Mouse (Mus musculus): ENCODE data around the gene Trappc12. TPM values are rescaled to one million over a fixed set of nuclear protein-coding genes. Genes with fewer than 3 reads are reported as not detected.
A peak's percentile ranks its signal among the peaks of the same experiment; 100 is the strongest.
"Not testable (repeated sequence)": the region's sequence is repeated elsewhere in the genome, so short reads cannot be mapped to it uniquely, and the experiment has no call there.

The Trappc12 gene
- polyA plus RNA-seq, 1 experiment from 2014 or later = 45.8 TPM

DNA sequence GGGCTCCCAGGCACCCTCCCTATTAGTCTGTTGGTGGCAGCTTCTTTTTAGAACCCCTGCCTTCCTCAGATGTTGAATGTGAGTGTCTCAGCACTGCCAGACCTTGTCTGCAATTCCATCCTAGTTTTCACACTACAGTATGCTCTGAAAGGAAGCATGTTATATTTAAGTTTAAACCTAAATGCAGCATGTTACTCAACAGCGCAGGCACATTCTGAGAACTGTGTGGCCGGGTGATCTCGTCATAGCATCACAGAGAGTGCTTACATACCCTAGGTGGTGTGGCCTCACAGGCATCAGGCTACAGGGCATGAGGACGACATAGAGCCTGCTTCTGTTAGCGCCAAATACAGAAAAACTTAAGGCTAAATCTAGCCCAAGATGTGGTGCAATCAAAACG, 25.4 kb upstream of the Trappc12 start:
- Histone ChIP-seq H3K9ac (replicated peaks) (no peak overlapping the region), H3K4me2 (replicated peaks) (no peak overlapping the region), H3K36me3 (peaks cover 3% of the 10 kb centered on the region; the same call in 1 of the 2 replicates), H3K27ac (replicated peaks) (no peak overlapping the region), H3K9me3 (no peaks in the 10 kb centered on the region), H3K4me3 (no peak overlapping the region), H3K27me3 (no peaks in the 10 kb centered on the region), H3K4me1 (peaks cover 12% of the 10 kb centered on the region; the same call in 1 of the 2 replicates)
- ATAC-seq (ENCODE audit: low FRiP score, low read depth) = no peak
- WGBS = 89% methylated on average over 6 of the region's 6 CpGs

GRCm38 (mm10) chr12:28775120-28775519, 24.8 kb upstream of the Trappc12 start:
- H3K4me2 ChIP-seq (replicated peaks) = no peak overlapping the region
- H3K4me3 ChIP-seq = no peak overlapping the region
- no peak for ATAC-seq (ENCODE audit: low FRiP score, low read depth)
- WGBS = 41% methylated on average over 8 of the region's 8 CpGs
- peaks cover 3% of the 10 kb centered on the region; the same call in 1 of the 2 replicates for H3K36me3 ChIP-seq
- no peaks in the 10 kb centered on the region for H3K9me3 ChIP-seq
- H3K4me1 ChIP-seq = peaks cover 12% of the 10 kb centered on the region; the same call in 1 of the 2 replicates
- no peak overlapping the region for H3K9ac ChIP-seq (replicated peaks)
- no peaks in the 10 kb centered on the region for H3K27me3 ChIP-seq
- H3K27ac ChIP-seq (replicated peaks) = 0 out of 2 replicates have a peak overlapping the region, but pooled peaks have one; percentile 39

- H3K9ac ChIP-seq (replicated peaks) = no peak overlapping the region
- peaks cover 12% of the 10 kb centered on the region; the same call in 1 of the 2 replicates for H3K4me1 ChIP-seq
- no peak overlapping the region for H3K4me2 ChIP-seq (replicated peaks)
- no peak; the same call in 1 of the 2 replicates for ATAC-seq (ENCODE audit: low FRiP score, low read depth)
- no peak overlapping the region for H3K27ac ChIP-seq (replicated peaks)
- H3K4me3 ChIP-seq = no peak overlapping the region
- no peaks in the 10 kb centered on the region for H3K9me3 ChIP-seq
- WGBS = 83% methylated on average over 3 of the region's 3 CpGs
- no peaks in the 10 kb centered on the region for H3K27me3 ChIP-seq
- peaks cover 8% of the 10 kb centered on the region; the same call in 1 of the 2 replicates for H3K36me3 ChIP-seq
These were observed 23.5 kb upstream of the Trappc12 start for GRCm38 (mm10) chr12:28773815-28774214.

DNA sequence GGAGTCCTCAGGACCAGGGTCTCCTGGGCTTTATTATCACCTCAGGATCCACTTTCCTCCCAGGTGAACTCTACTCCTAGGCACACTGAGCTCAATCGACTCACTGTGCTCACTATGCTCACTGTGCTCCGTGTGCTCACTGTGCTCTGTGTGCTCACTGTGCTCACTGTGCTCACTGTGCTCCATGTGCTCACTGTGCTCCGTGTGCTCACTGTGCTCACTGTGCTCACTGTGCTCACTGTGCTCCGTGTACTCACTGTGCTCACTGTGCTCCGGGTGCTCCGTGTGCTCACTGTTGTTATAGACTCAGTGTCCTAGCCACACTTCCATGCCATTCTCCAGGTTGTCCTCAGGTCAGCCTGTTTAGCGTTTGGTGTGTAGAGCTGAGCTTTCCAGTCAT, 19.7 kb upstream of the Trappc12 start:
- Histone ChIP-seq H3K27me3 (no peaks in the 10 kb centered on the region), H3K9me3 (no peaks in the 10 kb centered on the region), H3K4me1 (peaks cover 7% of the 10 kb centered on the region; the same call in 1 of the 2 replicates), H3K36me3 (peaks cover 20% of the 10 kb centered on the region; the same call in 1 of the 2 replicates), H3K27ac (replicated peaks) (no peak overlapping the region), H3K4me2 (replicated peaks) (no peak overlapping the region), H3K9ac (replicated peaks) (no peak overlapping the region), H3K4me3 (no peak overlapping the region)
- 94% methylated on average over 7 of the region's 7 CpGs for WGBS
- no peak for ATAC-seq (ENCODE audit: low FRiP score, low read depth)

GRCm38 (mm10) chr12:28756019-28756418, 5.7 kb upstream of the Trappc12 start:
- Histone ChIP-seq H3K9me3 (no peaks in the 10 kb centered on the region), H3K4me1 (peaks cover 14% of the 10 kb centered on the region), H3K27me3 (no peaks in the 10 kb centered on the region), H3K4me2 (replicated peaks) (no peak overlapping the region), H3K9ac (replicated peaks) (no peak overlapping the region), H3K4me3 (no peak overlapping the region), H3K36me3 (0 out of 2 replicates have a peak, but pooled peaks cover 3% of the 10 kb centered on the region), H3K27ac (replicated peaks) (no peak overlapping the region)
- WGBS = 85% methylated on average over 4 of the region's 4 CpGs
- no peak for ATAC-seq (ENCODE audit: low FRiP score, low read depth)

- 6% methylated on average over 36 of the region's 36 CpGs for WGBS
- Histone ChIP-seq H3K27me3 (no peaks in the 10 kb centered on the region), H3K4me1 (peaks cover 21% of the 10 kb centered on the region), H3K27ac (replicated peaks) (peak within 1 kb of the TSS; percentile 50), H3K36me3 (peaks cover 6% of the 10 kb centered on the region), H3K9me3 (no peaks in the 10 kb centered on the region), H3K4me2 (replicated peaks) (peak within 1 kb of the TSS; percentile 83), H3K9ac (replicated peaks) (peak within 1 kb of the TSS; percentile 71), H3K4me3 (peak within 1 kb of the TSS; percentile 86)
- ATAC-seq (ENCODE audit: low FRiP score, low read depth) = peak; percentile 82
These were observed 1.4 kb upstream of the Trappc12 start, which contains the start of gene Eipr1 for GRCm38 (mm10) chr12:28751508-28752263. Gene Eipr1, plus strand, starts transcription at chr12:28751803.

- Histone ChIP-seq H3K9ac (replicated peaks) (no peak overlapping the region), H3K27me3 (no peaks in the 10 kb centered on the region), H3K27ac (replicated peaks) (0 out of 2 replicates have a peak overlapping the region, but pooled peaks have one; percentile 16), H3K9me3 (no peaks in the 10 kb centered on the region), H3K36me3 (peaks cover 14% of the 10 kb centered on the region), H3K4me3 (no peak overlapping the region), H3K4me2 (replicated peaks) (peak overlapping the region; percentile 83), H3K4me1 (peaks cover 21% of the 10 kb centered on the region)
- 95% methylated on average over 5 of the region's 5 CpGs for WGBS
- no peak for ATAC-seq (ENCODE audit: low FRiP score, low read depth)
These were observed 604 bp upstream of the Trappc12 start for GRCm38 (mm10) chr12:28750876-28751275.

- 83% methylated on average over 3 of the region's 3 CpGs for WGBS
These were observed 6.9 kb downstream of the Trappc12 start for GRCm38 (mm10) chr12:28743328-28743727.

DNA sequence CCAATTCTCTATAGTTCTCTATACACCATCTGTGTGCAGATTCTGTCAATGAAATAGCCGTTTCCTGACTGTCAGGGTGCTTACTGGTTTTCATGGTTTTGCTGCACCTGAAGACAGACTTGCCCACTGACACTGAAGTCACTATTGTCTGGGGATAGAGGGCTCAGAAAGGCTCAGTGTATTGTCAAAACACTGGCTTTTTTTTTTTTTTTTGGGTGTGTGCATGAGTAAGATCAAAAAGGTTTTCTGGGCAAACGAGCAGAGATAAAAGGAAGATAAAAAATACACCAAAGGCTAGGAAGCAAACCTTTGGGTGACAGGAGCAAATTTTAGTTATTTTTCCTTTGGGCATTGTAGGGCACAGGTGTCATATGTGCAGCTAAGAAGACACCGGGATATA, 15.0 kb downstream of the Trappc12 start:
- whole genome bisulfite sequencing = 95% methylated on average over 3 of the region's 3 CpGs
- Histone ChIP-seq H3K4me3 (no peak overlapping the region), H3K4me2 (replicated peaks) (no peak overlapping the region), H3K27ac (replicated peaks) (no peak overlapping the region), H3K36me3 (peaks cover 48% of the 10 kb centered on the region), H3K9me3 (no peaks in the 10 kb centered on the region; the same call in 1 of the 2 replicates), H3K27me3 (no peaks in the 10 kb centered on the region), H3K9ac (replicated peaks) (no peak overlapping the region), H3K4me1 (no peaks in the 10 kb centered on the region)
- no peak for ATAC-seq (ENCODE audit: low FRiP score, low read depth)

More at GRCm38 (mm10) chr12:28743328-28743727, 6.9 kb downstream of the Trappc12 start:
- no peak overlapping the region for H3K4me2 ChIP-seq (replicated peaks)
- no peaks in the 10 kb centered on the region for H3K4me1 ChIP-seq
- no peak overlapping the region for H3K9ac ChIP-seq (replicated peaks)
- H3K36me3 ChIP-seq = peaks cover 37% of the 10 kb centered on the region
- no peaks in the 10 kb centered on the region for H3K9me3 ChIP-seq
- no peak overlapping the region for H3K27ac ChIP-seq (replicated peaks)
- H3K4me3 ChIP-seq = no peak overlapping the region
- no peaks in the 10 kb centered on the region for H3K27me3 ChIP-seq
- ATAC-seq (ENCODE audit: low FRiP score, low read depth) = no peak

- Histone ChIP-seq H3K4me2 (replicated peaks) (no peak overlapping the region), H3K36me3 (peaks cover 51% of the 10 kb centered on the region), H3K27me3 (no peaks in the 10 kb centered on the region), H3K9me3 (no peaks in the 10 kb centered on the region; the same call in 1 of the 2 replicates), H3K9ac (replicated peaks) (no peak overlapping the region), H3K4me1 (no peaks in the 10 kb centered on the region), H3K4me3 (no peak overlapping the region), H3K27ac (replicated peaks) (no peak overlapping the region)
- no peak for ATAC-seq (ENCODE audit: low FRiP score, low read depth)
- 96% methylated on average over 1 of the region's 1 CpGs for WGBS
These were observed 16.0 kb downstream of the Trappc12 start for GRCm38 (mm10) chr12:28734271-28734670.

GRCm38 (mm10) chr12:28733520-28734245, 16.6 kb downstream of the Trappc12 start:
- H3K27me3 ChIP-seq; H3K4me1 ChIP-seq; H3K4me3 ChIP-seq; H3K9me3 ChIP-seq; ATAC-seq (ENCODE audit: low FRiP score, low read depth); H3K9ac ChIP-seq (replicated peaks); H3K27ac ChIP-seq (replicated peaks); H3K4me2 ChIP-seq (replicated peaks): not testable (repeated sequence)
- peaks cover 57% of the 10 kb centered on the region for H3K36me3 ChIP-seq
- over 99% methylated on average over 6 of the region's 6 CpGs for WGBS

- Histone ChIP-seq H3K9ac (replicated peaks) (no peak overlapping the region), H3K36me3 (peaks cover 63% of the 10 kb centered on the region), H3K4me3 (no peak overlapping the region), H3K27ac (replicated peaks) (no peak overlapping the region), H3K27me3 (no peaks in the 10 kb centered on the region), H3K4me1 (no peaks in the 10 kb centered on the region), H3K9me3 (no peaks in the 10 kb centered on the region; the same call in 1 of the 2 replicates), H3K4me2 (replicated peaks) (no peak overlapping the region)
- ATAC-seq (ENCODE audit: low FRiP score, low read depth) = no peak
- 91% methylated on average over 8 of the region's 8 CpGs for WGBS
These were observed 17.6 kb downstream of the Trappc12 start for GRCm38 (mm10) chr12:28732631-28733030.

Measured in midbrain, embryonic 12.5 days (tissue).